Mouse (Mus musculus): ENCODE data around the gene C1galt1. TPM values are rescaled to one million over a fixed set of nuclear protein-coding genes. Genes with fewer than 3 reads are reported as not detected.

C1galt1 gene
- 2.6 and 3.1 TPM in 2 replicates for polyA plus RNA-seq (2014; fragmentation: Nextera tagmentation; extraction: Ambion mirVana)

DNA sequence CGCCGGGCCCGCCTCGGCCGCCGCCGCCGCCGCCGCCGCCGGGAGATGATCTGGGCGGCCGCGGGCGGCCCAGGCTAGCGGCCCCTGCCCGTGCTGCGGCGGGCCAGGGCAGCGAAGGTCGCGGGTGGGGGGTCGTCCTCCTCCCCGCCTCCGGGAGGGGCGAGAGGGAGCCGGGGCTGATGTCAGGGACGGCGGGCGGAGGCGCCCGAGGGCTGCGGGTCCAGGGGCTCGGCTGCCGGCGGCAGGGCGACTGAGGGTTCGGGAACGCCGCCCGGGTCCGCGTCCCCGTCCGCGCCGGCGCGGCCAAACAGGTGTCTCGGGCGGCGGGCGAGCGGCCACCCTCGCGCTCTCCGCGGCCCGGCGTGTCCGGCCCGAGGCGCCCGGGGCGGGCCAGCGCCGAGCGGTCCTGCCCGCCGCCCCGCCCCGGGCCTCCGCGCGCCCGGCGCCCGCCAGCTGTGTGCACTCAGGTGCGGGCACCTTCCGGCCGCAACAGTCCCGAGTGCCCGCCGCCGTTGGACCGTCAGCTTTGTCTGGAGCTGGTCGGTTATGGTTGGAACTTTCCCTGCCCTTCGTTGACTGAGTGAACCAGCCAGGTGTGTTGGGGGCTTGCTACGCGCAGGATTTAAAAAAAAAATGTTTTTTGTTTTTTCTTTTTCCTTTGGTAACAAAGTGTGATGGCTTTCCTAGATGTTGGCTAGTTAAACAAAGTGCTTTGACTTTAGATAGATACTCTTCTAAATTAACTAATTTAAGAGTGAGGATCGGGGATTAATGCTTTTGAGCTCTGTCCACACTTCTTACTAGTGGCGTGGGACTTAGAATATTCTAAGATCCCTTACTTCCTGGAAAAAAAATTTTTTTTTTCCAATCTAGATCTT, at the start of gene C1galt1:
Gene C1galt1 (plus strand): TSS at position 41 of the 878 bp plus-strand sequence.
- H3K9ac ChIP-seq (ENCODE audit: low read length): peak within 1 kb of the TSS; percentile 84
- no peaks in the 10 kb centered on the region for H3K4me1 ChIP-seq (ENCODE audit: control insufficient read depth, insufficient read depth, low read length)
- H3K27ac ChIP-seq (ENCODE audit: low read depth, low read length): peak within 1 kb of the TSS; percentile 75
- H3K9me3 ChIP-seq (ENCODE audit: control insufficient read depth, low read length): no peaks in the 10 kb centered on the region
- H3K27me3 ChIP-seq (ENCODE audit: control insufficient read depth, insufficient read depth, low read length): no peaks in the 10 kb centered on the region
- DNase-seq (ENCODE audit: low spot score, missing footprints) (no peak), ATAC-seq (ENCODE audit: low FRiP score) (peak; percentile 76; the same call in 1 of the 2 replicates)
- H3K4me2 ChIP-seq: peak within 1 kb of the TSS; percentile 63
- H3K36me3 ChIP-seq (ENCODE audit: control insufficient read depth, insufficient read depth, low read length): no peaks in the 10 kb centered on the region
- H3K4me3 ChIP-seq (ENCODE audit: low read depth, low read length): peak within 1 kb of the TSS; percentile 81
- 2% methylated on average over 55 of the region's 93 CpGs for WGBS

GRCm38 (mm10) chr6:7799969-7800368, 44.7 kb upstream of the C1galt1 start:
- no peak overlapping the region for H3K27ac ChIP-seq (ENCODE audit: low read depth, low read length)
- H3K9me3 ChIP-seq (ENCODE audit: control insufficient read depth, low read length): no peaks in the 10 kb centered on the region
- no peak overlapping the region for H3K4me3 ChIP-seq (ENCODE audit: low read depth, low read length)
- H3K36me3 ChIP-seq (ENCODE audit: control insufficient read depth, insufficient read depth, low read length): no peaks in the 10 kb centered on the region
- no peak overlapping the region for H3K9ac ChIP-seq (ENCODE audit: low read length)
- H3K4me2 ChIP-seq: no peak overlapping the region
- DNase-seq (ENCODE audit: low spot score, missing footprints) (no peak), ATAC-seq (ENCODE audit: low FRiP score) (no peak)
- H3K27me3 ChIP-seq (ENCODE audit: control insufficient read depth, insufficient read depth, low read length): no peaks in the 10 kb centered on the region
- WGBS: 82% methylated on average over 6 of the region's 6 CpGs
- H3K4me1 ChIP-seq (ENCODE audit: control insufficient read depth, insufficient read depth, low read length): no peaks in the 10 kb centered on the region

DNA sequence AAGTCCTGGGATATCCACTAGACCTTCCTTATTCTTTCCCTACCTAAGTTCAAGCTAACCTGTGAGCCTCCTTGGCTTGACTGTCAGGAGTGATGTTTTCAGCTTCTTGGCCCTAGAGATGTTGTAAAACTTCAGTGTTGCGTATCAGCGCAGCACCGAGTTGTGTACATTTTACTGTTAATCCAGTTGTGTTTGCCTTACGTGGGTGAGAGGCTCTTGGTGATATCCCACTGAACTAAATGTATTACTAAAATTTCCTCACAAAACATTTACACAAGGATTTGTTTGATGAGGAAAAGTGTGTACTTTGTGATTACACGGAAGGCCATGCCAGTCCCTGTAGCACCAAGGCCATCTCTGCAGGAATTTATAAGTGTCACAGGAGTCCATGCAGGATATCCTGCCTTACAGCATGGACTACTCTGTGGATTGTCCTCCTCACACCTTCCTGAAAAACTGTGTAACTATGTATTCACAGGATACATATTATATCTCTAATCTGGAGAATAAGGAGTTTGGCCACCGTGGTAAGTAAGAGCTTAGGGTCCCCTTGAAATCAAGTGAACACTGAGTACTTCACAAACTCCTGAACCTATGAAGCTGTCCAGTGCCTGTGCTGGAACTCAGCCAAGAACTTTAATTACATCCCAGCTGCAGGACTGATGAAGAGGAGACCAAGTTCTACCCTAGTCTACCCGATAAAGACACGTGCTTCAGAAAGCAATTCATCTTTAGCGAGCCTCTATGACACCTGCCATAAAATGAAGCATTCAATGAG, 40.7 kb upstream of the C1galt1 start:
- no peak overlapping the region for H3K9ac ChIP-seq (ENCODE audit: low read length)
- H3K36me3 ChIP-seq (ENCODE audit: control insufficient read depth, insufficient read depth, low read length): no peaks in the 10 kb centered on the region
- DNase-seq (ENCODE audit: low spot score, missing footprints): no peak
- no peak overlapping the region for H3K4me2 ChIP-seq
- H3K9me3 ChIP-seq (ENCODE audit: control insufficient read depth, low read length): no peaks in the 10 kb centered on the region
- H3K4me1 ChIP-seq (ENCODE audit: control insufficient read depth, insufficient read depth, low read length): no peaks in the 10 kb centered on the region
- H3K27ac ChIP-seq (ENCODE audit: low read depth, low read length): no peak overlapping the region
- WGBS: 93% methylated on average over 9 of the region's 9 CpGs
- no peak for ATAC-seq (ENCODE audit: low FRiP score)
- H3K27me3 ChIP-seq (ENCODE audit: control insufficient read depth, insufficient read depth, low read length): no peaks in the 10 kb centered on the region
- H3K4me3 ChIP-seq (ENCODE audit: low read depth, low read length): no peak overlapping the region

DNA sequence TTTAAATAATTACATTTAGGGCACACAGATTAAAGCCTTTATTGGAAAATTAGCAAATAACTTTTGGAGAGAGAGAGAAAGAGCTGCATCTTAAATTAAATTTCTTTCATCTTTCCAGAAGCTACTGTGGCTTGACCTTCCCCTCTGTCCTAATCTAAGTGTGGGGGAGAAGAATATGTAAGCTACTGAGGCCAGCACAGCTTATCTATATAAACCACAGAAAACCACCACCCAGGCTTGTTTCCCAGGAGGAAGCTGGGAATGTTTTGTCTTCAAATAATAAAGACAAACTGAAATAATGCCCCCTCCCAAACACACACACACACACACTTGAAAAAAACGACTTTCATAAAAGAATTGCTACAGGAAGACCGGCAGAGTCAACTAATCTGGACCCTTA, 30.5 kb upstream of the C1galt1 start:
- Histone ChIP-seq H3K27me3 (ENCODE audit: control insufficient read depth, insufficient read depth, low read length) (no peaks in the 10 kb centered on the region), H3K4me2 (no peak overlapping the region), H3K4me3 (ENCODE audit: low read depth, low read length) (no peak overlapping the region), H3K9me3 (ENCODE audit: control insufficient read depth, low read length) (no peaks in the 10 kb centered on the region), H3K36me3 (ENCODE audit: control insufficient read depth, insufficient read depth, low read length) (no peaks in the 10 kb centered on the region), H3K4me1 (ENCODE audit: control insufficient read depth, insufficient read depth, low read length) (no peaks in the 10 kb centered on the region), H3K27ac (ENCODE audit: low read depth, low read length) (no peak overlapping the region), H3K9ac (ENCODE audit: low read length) (no peak overlapping the region)
- WGBS: 39% methylated on average over 2 of the region's 2 CpGs
- ATAC-seq (ENCODE audit: low FRiP score) (no peak), DNase-seq (ENCODE audit: low spot score, missing footprints) (no peak)

- H3K4me2 ChIP-seq: no peak overlapping the region
- H3K4me1 ChIP-seq (ENCODE audit: control insufficient read depth, insufficient read depth, low read length): no peaks in the 10 kb centered on the region
- H3K9ac ChIP-seq (ENCODE audit: low read length): no peak overlapping the region
- no peak overlapping the region for H3K4me3 ChIP-seq (ENCODE audit: low read depth, low read length)
- no peak for DNase-seq (ENCODE audit: low spot score, missing footprints)
- no peaks in the 10 kb centered on the region for H3K9me3 ChIP-seq (ENCODE audit: control insufficient read depth, low read length)
- H3K36me3 ChIP-seq (ENCODE audit: control insufficient read depth, insufficient read depth, low read length): no peaks in the 10 kb centered on the region
- H3K27ac ChIP-seq (ENCODE audit: low read depth, low read length): no peak overlapping the region
- WGBS: 89% methylated on average over 5 of the region's 5 CpGs
- H3K27me3 ChIP-seq (ENCODE audit: control insufficient read depth, insufficient read depth, low read length): no peaks in the 10 kb centered on the region
- ATAC-seq (ENCODE audit: low FRiP score): no peak
These were observed 28.4 kb upstream of the C1galt1 start for GRCm38 (mm10) chr6:7816233-7816632.

GRCm38 (mm10) chr6:7822688-7823087, 22.0 kb upstream of the C1galt1 start:
- no peaks in the 10 kb centered on the region for H3K4me1 ChIP-seq (ENCODE audit: control insufficient read depth, insufficient read depth, low read length)
- no peak overlapping the region for H3K4me2 ChIP-seq
- no peaks in the 10 kb centered on the region for H3K36me3 ChIP-seq (ENCODE audit: control insufficient read depth, insufficient read depth, low read length)
- H3K27me3 ChIP-seq (ENCODE audit: control insufficient read depth, insufficient read depth, low read length): no peaks in the 10 kb centered on the region
- H3K9ac ChIP-seq (ENCODE audit: low read length): no peak overlapping the region
- H3K4me3 ChIP-seq (ENCODE audit: low read depth, low read length): no peak overlapping the region
- H3K27ac ChIP-seq (ENCODE audit: low read depth, low read length): no peak overlapping the region
- DNase-seq (ENCODE audit: low spot score, missing footprints): no peak
- 61% methylated on average over 6 of the region's 6 CpGs for WGBS
- no peaks in the 10 kb centered on the region for H3K9me3 ChIP-seq (ENCODE audit: control insufficient read depth, low read length)
- ATAC-seq (ENCODE audit: low FRiP score): no peak

- 77% methylated on average over 8 of the region's 8 CpGs for WGBS
- H3K27ac ChIP-seq (ENCODE audit: low read depth, low read length): no peak overlapping the region
- H3K4me1 ChIP-seq (ENCODE audit: control insufficient read depth, insufficient read depth, low read length): no peaks in the 10 kb centered on the region
- H3K9me3 ChIP-seq (ENCODE audit: control insufficient read depth, low read length): no peaks in the 10 kb centered on the region
- no peak overlapping the region for H3K9ac ChIP-seq (ENCODE audit: low read length)
- H3K27me3 ChIP-seq (ENCODE audit: control insufficient read depth, insufficient read depth, low read length): no peaks in the 10 kb centered on the region
- H3K4me2 ChIP-seq: no peak overlapping the region
- no peaks in the 10 kb centered on the region for H3K36me3 ChIP-seq (ENCODE audit: control insufficient read depth, insufficient read depth, low read length)
- ATAC-seq (ENCODE audit: low FRiP score): no peak
- no peak for DNase-seq (ENCODE audit: low spot score, missing footprints)
- H3K4me3 ChIP-seq (ENCODE audit: low read depth, low read length): no peak overlapping the region
These were observed 13.8 kb upstream of the C1galt1 start for GRCm38 (mm10) chr6:7830793-7831192.

- Histone ChIP-seq H3K4me1 (ENCODE audit: control insufficient read depth, insufficient read depth, low read length) (no peaks in the 10 kb centered on the region), H3K36me3 (ENCODE audit: control insufficient read depth, insufficient read depth, low read length) (no peaks in the 10 kb centered on the region), H3K9ac (ENCODE audit: low read length) (no peak overlapping the region), H3K9me3 (ENCODE audit: control insufficient read depth, low read length) (no peaks in the 10 kb centered on the region), H3K4me2 (no peak overlapping the region), H3K4me3 (ENCODE audit: low read depth, low read length) (no peak overlapping the region), H3K27ac (ENCODE audit: low read depth, low read length) (no peak overlapping the region), H3K27me3 (ENCODE audit: control insufficient read depth, insufficient read depth, low read length) (no peaks in the 10 kb centered on the region)
- no peak for ATAC-seq (ENCODE audit: low FRiP score)
- peak; percentile 60 for DNase-seq (ENCODE audit: low spot score, missing footprints)
- 79% methylated on average over 6 of the region's 6 CpGs for WGBS
These were observed 12.0 kb upstream of the C1galt1 start for GRCm38 (mm10) chr6:7832564-7833175.

Data from midbrain, embryonic 11.5 days (tissue).